Mouse (Mus musculus): ENCODE data around the gene Mvb12a. TPM values are rescaled to one million over a fixed set of nuclear protein-coding genes. Genes with fewer than 3 reads are reported as not detected.

Gene Mvb12a
- polyA plus RNA-seq, 1 experiment from 2014 or later, result 71.3 TPM

- peak overlapping the region; percentile 88 for H3K4me2 ChIP-seq
- peak overlapping the region; percentile 84 for H3K9ac ChIP-seq (replicated peaks)
- H3K36me3 ChIP-seq, result no peaks in the 10 kb centered on the region
- WGBS, result 17% methylated on average over 6 of the region's 6 CpGs
- H3K4me3 ChIP-seq (replicated peaks), result peak overlapping the region; percentile 69
- H3K4me1 ChIP-seq, result peaks cover 42% of the 10 kb centered on the region
- H3K27ac ChIP-seq (replicated peaks), result peak overlapping the region; percentile 92
- no peaks in the 10 kb centered on the region for H3K9me3 ChIP-seq (replicated peaks)
- peaks cover 22% of the 10 kb centered on the region for H3K27me3 ChIP-seq (replicated peaks)
- no peak; the same call in 1 of the 2 replicates for ATAC-seq (ENCODE audit: low FRiP score)
Observed at GRCm38 (mm10) chr8:71568941-71569340, 26.2 kb downstream of the Mvb12a start.

GRCm38 (mm10) chr8:71569366-71570290, 26.9 kb downstream of the Mvb12a start:
- H3K9ac ChIP-seq (replicated peaks), result peak overlapping the region; percentile 84
- H3K36me3 ChIP-seq, result no peaks in the 10 kb centered on the region
- H3K9me3 ChIP-seq (replicated peaks), result no peaks in the 10 kb centered on the region
- H3K4me2 ChIP-seq, result peak overlapping the region; percentile 88
- H3K27me3 ChIP-seq (replicated peaks), result peaks cover 15% of the 10 kb centered on the region
- ATAC-seq (ENCODE audit: low FRiP score), result peak; percentile 87
- H3K4me1 ChIP-seq, result peaks cover 47% of the 10 kb centered on the region
- H3K4me3 ChIP-seq (replicated peaks), result peak overlapping the region; percentile 69
- WGBS, result under 1% methylated on average over 51 of the region's 51 CpGs
- H3K27ac ChIP-seq (replicated peaks), result peak overlapping the region; percentile 92

DNA sequence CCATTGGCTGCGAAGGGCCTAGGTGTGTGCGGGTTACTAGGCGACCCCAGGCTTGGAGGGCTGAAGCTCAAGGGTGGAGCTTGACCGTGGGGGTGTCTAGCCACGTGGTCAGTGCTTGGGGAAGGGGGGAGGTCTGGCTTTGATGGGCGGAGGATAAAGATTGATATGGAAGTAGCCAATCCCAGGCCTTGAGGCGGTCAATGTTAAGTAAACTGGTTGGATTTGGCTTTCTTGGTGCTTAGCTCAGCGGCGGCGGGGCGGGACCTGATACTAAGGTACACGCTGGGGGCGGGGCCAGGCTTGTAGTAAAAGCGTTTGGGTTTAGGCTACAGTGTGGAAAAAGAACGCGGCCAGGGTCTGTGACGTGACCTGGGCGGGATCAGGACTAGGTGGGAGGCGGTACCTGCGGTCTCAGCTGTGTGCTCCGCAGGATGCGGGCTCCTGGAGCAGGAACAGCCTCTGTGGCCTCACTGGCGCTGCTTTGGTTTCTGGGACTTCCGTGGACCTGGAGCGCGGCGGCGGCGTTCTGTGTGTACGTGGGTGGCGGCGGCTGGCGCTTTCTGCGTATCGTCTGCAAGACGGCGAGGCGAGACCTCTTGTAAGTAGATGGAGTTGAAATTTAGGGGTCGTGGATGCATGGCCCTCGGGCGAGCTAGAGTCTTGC, 27.7 kb downstream of the Mvb12a start:
- H3K36me3 ChIP-seq, result no peaks in the 10 kb centered on the region
- H3K9me3 ChIP-seq (replicated peaks), result no peaks in the 10 kb centered on the region
- peaks cover 15% of the 10 kb centered on the region for H3K27me3 ChIP-seq (replicated peaks)
- H3K4me2 ChIP-seq, result peak overlapping the region; percentile 88
- WGBS, result under 1% methylated on average over 41 of the region's 41 CpGs
- ATAC-seq (ENCODE audit: low FRiP score), result peak; percentile 90
- peaks cover 47% of the 10 kb centered on the region for H3K4me1 ChIP-seq
- H3K27ac ChIP-seq (replicated peaks), result peak overlapping the region; percentile 92
- peak overlapping the region; percentile 84 for H3K9ac ChIP-seq (replicated peaks)
- peak overlapping the region; percentile 69 for H3K4me3 ChIP-seq (replicated peaks)

- ATAC-seq (ENCODE audit: low FRiP score), result no peak
- Histone ChIP-seq H3K9ac (replicated peaks) (no peak overlapping the region; the same call in 1 of the 2 replicates), H3K4me1 (peaks cover 47% of the 10 kb centered on the region), H3K27ac (replicated peaks) (peak overlapping the region; percentile 75), H3K9me3 (replicated peaks) (no peaks in the 10 kb centered on the region), H3K27me3 (replicated peaks) (0 out of 2 replicates have a peak, but pooled peaks cover 5% of the 10 kb centered on the region), H3K4me3 (replicated peaks) (peak overlapping the region; percentile 69; the same call in 1 of the 2 replicates), H3K36me3 (no peaks in the 10 kb centered on the region), H3K4me2 (peak overlapping the region; percentile 88)
- 86% methylated on average over 2 of the region's 2 CpGs for WGBS
Observed at GRCm38 (mm10) chr8:71572077-71572476, 29.4 kb downstream of the Mvb12a start.

- Histone ChIP-seq H3K4me1 (peaks cover 47% of the 10 kb centered on the region), H3K27ac (replicated peaks) (peak overlapping the region; percentile 75), H3K4me3 (replicated peaks) (peak overlapping the region; percentile 12; the same call in 1 of the 2 replicates), H3K4me2 (peak overlapping the region; percentile 88), H3K27me3 (replicated peaks) (no peaks in the 10 kb centered on the region), H3K36me3 (no peaks in the 10 kb centered on the region), H3K9ac (replicated peaks) (no peak overlapping the region), H3K9me3 (replicated peaks) (no peaks in the 10 kb centered on the region)
- 66% methylated on average over 9 of the region's 9 CpGs for WGBS
- ATAC-seq (ENCODE audit: low FRiP score), result no peak
Observed at GRCm38 (mm10) chr8:71572847-71573633, 30.3 kb downstream of the Mvb12a start.

DNA sequence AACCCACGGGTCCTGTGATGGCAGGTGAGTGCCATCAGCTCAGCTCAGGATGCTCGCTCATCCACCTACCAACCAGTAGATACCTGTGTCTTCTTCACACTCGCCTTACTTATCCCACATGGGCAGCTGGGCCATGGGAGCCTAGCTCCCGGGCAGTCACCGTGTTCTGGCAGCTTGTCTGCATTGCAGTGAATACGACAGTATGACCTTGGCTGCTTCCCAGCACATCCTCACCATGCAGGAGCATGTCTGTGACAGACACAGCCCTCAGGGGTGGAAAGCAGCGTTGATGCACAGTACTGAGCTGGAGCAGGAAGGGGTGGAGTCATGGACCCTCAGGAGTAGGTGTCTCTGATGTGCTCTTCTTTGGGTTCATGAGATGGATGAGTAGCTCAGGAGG, 31.7 kb downstream of the Mvb12a start:
- Histone ChIP-seq H3K9ac (replicated peaks) (no peak overlapping the region), H3K36me3 (no peaks in the 10 kb centered on the region), H3K27me3 (replicated peaks) (no peaks in the 10 kb centered on the region), H3K27ac (replicated peaks) (no peak overlapping the region), H3K4me3 (replicated peaks) (no peak overlapping the region), H3K9me3 (replicated peaks) (no peaks in the 10 kb centered on the region), H3K4me2 (no peak overlapping the region), H3K4me1 (peaks cover 41% of the 10 kb centered on the region)
- no peak for ATAC-seq (ENCODE audit: low FRiP score)
- 68% methylated on average over 7 of the region's 7 CpGs for WGBS

GRCm38 (mm10) chr8:71575020-71575419, 32.3 kb downstream of the Mvb12a start:
- no peaks in the 10 kb centered on the region for H3K9me3 ChIP-seq (replicated peaks)
- no peak overlapping the region for H3K9ac ChIP-seq (replicated peaks)
- H3K27me3 ChIP-seq (replicated peaks), result no peaks in the 10 kb centered on the region
- no peaks in the 10 kb centered on the region for H3K36me3 ChIP-seq
- H3K4me3 ChIP-seq (replicated peaks), result no peak overlapping the region
- H3K27ac ChIP-seq (replicated peaks), result no peak overlapping the region
- peaks cover 46% of the 10 kb centered on the region for H3K4me1 ChIP-seq
- H3K4me2 ChIP-seq, result no peak overlapping the region
- no peak for ATAC-seq (ENCODE audit: low FRiP score)
- WGBS, result 61% methylated on average over 1 of the region's 1 CpGs

GRCm38 (mm10) chr8:71577856-71578387, 35.2 kb downstream of the Mvb12a start:
- peaks cover 20% of the 10 kb centered on the region for H3K36me3 ChIP-seq
- 80% methylated on average over 4 of the region's 4 CpGs for WGBS
- no peak overlapping the region for H3K4me2 ChIP-seq
- no peak overlapping the region for H3K4me3 ChIP-seq (replicated peaks)
- peaks cover 23% of the 10 kb centered on the region; the same call in 1 of the 2 replicates for H3K4me1 ChIP-seq
- H3K27me3 ChIP-seq (replicated peaks), result no peaks in the 10 kb centered on the region
- no peaks in the 10 kb centered on the region for H3K9me3 ChIP-seq (replicated peaks)
- no peak overlapping the region for H3K27ac ChIP-seq (replicated peaks)
- H3K9ac ChIP-seq (replicated peaks), result no peak overlapping the region
- no peak for ATAC-seq (ENCODE audit: low FRiP score)

- peaks cover 21% of the 10 kb centered on the region; the same call in 1 of the 2 replicates for H3K4me1 ChIP-seq
- WGBS, result 75% methylated on average over 1 of the region's 1 CpGs
- 0 out of 2 replicates have a peak overlapping the region, but pooled peaks have one; percentile 9 for H3K27ac ChIP-seq (replicated peaks)
- no peak overlapping the region for H3K4me2 ChIP-seq
- H3K36me3 ChIP-seq, result peaks cover 25% of the 10 kb centered on the region
- H3K27me3 ChIP-seq (replicated peaks), result no peaks in the 10 kb centered on the region
- no peaks in the 10 kb centered on the region for H3K9me3 ChIP-seq (replicated peaks)
- H3K4me3 ChIP-seq (replicated peaks), result no peak overlapping the region
- no peak for ATAC-seq (ENCODE audit: low FRiP score)
- H3K9ac ChIP-seq (replicated peaks), result no peak overlapping the region
Observed at GRCm38 (mm10) chr8:71579009-71579408, 36.3 kb downstream of the Mvb12a start.

DNA sequence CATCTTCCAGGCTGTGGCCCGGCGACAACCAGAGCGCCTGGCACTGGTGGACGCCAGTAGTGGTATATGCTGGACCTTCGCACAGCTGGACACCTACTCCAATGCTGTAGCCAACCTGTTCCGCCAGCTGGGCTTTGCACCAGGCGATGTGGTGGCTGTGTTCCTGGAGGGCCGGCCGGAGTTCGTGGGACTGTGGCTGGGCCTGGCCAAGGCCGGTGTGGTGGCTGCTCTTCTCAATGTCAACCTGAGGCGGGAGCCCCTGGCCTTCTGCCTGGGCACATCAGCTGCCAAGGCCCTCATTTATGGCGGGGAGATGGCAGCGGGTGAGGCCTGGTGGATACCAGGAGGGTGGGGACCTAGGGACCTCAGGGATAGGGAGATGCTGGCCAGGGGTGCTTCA, 36.8 kb downstream of the Mvb12a start:
- 80% methylated on average over 14 of the region's 14 CpGs for WGBS
- H3K9ac ChIP-seq (replicated peaks), result no peak overlapping the region

GRCm38 (mm10) chr8:71580201-71580600, 37.5 kb downstream of the Mvb12a start:
- Histone ChIP-seq H3K27ac (replicated peaks) (no peak overlapping the region), H3K9me3 (replicated peaks) (no peaks in the 10 kb centered on the region), H3K4me1 (peaks cover 15% of the 10 kb centered on the region; the same call in 1 of the 2 replicates), H3K27me3 (replicated peaks) (no peaks in the 10 kb centered on the region), H3K4me2 (no peak overlapping the region), H3K4me3 (replicated peaks) (no peak overlapping the region), H3K9ac (replicated peaks) (no peak overlapping the region), H3K36me3 (peaks cover 37% of the 10 kb centered on the region)
- ATAC-seq (ENCODE audit: low FRiP score), result peak; percentile 26
- WGBS, result 29% methylated on average over 9 of the region's 9 CpGs

More for the DNA sequence above, 36.8 kb downstream of the Mvb12a start:
- H3K27ac ChIP-seq (replicated peaks), result peak overlapping the region; percentile 9; the same call in 1 of the 2 replicates
- 0 out of 2 replicates have a peak, but pooled peaks have one; percentile 13 for ATAC-seq (ENCODE audit: low FRiP score)
- H3K4me2 ChIP-seq, result no peak overlapping the region
- no peak overlapping the region for H3K4me3 ChIP-seq (replicated peaks)
- peaks cover 16% of the 10 kb centered on the region; the same call in 1 of the 2 replicates for H3K4me1 ChIP-seq
- H3K36me3 ChIP-seq, result peaks cover 30% of the 10 kb centered on the region
- H3K9me3 ChIP-seq (replicated peaks), result no peaks in the 10 kb centered on the region
- H3K27me3 ChIP-seq (replicated peaks), result no peaks in the 10 kb centered on the region

Measured in neural tube, embryonic 15.5 days (tissue).